Mouse (Mus musculus) brain, embryonic 14.5 days (tissue): ENCODE measurements around the gene Tbxas1. TPM values are rescaled to one million over a fixed set of nuclear protein-coding genes. Genes with fewer than 3 reads are reported as not detected.

Source experiments
- DNase-seq: peaks from one replicate; pipeline ENCODE4 v3.0.0-alpha.2; 2011; ENCODE audit warnings: low read depth
- CTCF ChIP-seq: fragments of 200-500 bp; IDR thresholded peaks from 2 replicates; pipeline ENCODE4 v1.5.1; 2012; ENCODE audit warnings: inconsistent platforms, mild to moderate bottlenecking, moderate library complexity, borderline replicate concordance; ENCODE audit not compliant: insufficient read depth, insufficient read length; ENCODE audit errors: extremely low read depth
- POLR2A ChIP-seq: fragments of 200-500 bp; IDR thresholded peaks from 2 replicates; pipeline ENCODE4 v1.6.1; 2012; ENCODE audit warnings: mild to moderate bottlenecking, inconsistent platforms, borderline replicate concordance; ENCODE audit not compliant: poor library complexity, insufficient read depth, insufficient read length, severe bottlenecking; ENCODE audit errors: extremely low read depth
- polyA plus RNA-seq: library from polyadenylated mRNA; depleted of rRNA; stranded (reverse); fragments of >200 nt; gene quantifications from 2 replicates; pipeline ENCODE4 v1.2.3, GENCODE M21; 2012

The Tbxas1 gene
- polyA plus RNA-seq, 1 experiment, result 0.93 TPM

DNA sequence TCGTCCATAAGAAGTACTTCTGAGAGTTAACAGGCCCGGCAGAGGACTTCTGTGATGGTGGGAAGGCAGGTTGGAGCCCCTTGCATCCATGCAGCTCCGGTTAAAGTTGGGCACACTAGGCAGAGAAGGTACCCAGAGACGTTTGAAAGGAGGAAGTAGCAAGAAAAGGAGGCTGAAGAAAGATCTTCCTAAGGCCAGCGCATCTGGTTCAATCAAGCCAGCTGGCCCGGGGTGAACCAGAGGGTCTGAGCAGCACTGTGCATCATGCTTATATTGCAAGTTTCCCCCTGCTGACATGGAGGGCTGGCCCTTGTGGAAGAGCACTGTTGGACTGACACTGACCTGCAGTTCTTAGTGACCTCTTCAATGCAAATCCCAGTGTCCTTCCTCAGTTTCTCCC lies 6.8 kb downstream of the Tbxas1 start:
- TF ChIP-seq CTCF, result no peak
- TF ChIP-seq POLR2A, result no peak
- DNase-seq, result no peak

GRCm38 (mm10) chr6:38882728-38883171 lies 7.5 kb downstream of the Tbxas1 start:
- TF ChIP-seq CTCF, result no peak
- TF ChIP-seq POLR2A, result no peak
- DNase-seq, result peak; percentile 30

- TF ChIP-seq CTCF (no peak), POLR2A (no peak)
- no peak for DNase-seq
Observed at GRCm38 (mm10) chr6:38884482-38884881, 9.3 kb downstream of the Tbxas1 start.

DNA sequence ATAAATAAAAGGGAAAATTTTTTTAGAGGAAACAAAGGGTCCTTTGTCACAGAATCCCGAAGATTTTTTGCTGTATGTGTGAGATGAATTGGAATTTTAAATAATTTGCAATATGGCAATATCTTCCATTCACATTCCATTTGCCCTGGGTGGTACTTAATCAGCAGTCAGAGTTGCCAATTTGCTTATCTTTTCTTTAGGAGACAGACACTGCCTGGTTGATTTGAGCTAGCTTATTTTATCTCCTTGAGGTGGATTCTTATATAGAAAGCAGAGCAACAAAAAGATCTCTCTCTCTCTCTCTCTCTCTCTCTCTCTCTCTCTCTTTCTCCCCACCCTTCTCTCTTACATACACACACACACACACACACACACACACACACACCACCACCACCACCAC lies 9.9 kb downstream of the Tbxas1 start:
- TF ChIP-seq CTCF (no peak), POLR2A (no peak)
- no peak for DNase-seq

- no peak for DNase-seq
- no peak for TF ChIP-seq POLR2A
- TF ChIP-seq CTCF, result no peak
Observed at GRCm38 (mm10) chr6:38887436-38887835, 12.2 kb downstream of the Tbxas1 start.

DNA sequence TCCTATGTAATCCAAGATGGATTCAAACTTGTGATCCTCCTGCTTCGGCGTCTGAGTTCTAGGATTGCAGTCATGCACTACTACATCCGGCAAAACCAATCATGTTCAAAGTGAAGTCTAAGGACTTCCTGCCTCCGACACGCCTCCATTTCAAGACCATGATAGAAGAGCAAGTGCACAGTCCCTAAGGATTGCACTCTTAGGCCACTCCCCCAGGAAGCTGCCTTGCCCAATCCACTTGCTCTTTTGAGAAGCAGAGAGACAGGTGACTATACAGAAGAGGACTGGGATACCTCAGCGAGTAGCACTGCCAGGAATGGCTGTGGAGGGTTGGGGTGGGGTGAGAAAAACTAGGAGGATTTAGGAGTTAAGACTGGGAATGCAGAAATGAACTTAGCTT lies 14.0 kb downstream of the Tbxas1 start:
- DNase-seq, result no peak
- TF ChIP-seq CTCF (no peak), POLR2A (no peak)

GRCm38 (mm10) chr6:38892017-38892416 lies 16.8 kb downstream of the Tbxas1 start:
- DNase-seq, result no peak

DNA sequence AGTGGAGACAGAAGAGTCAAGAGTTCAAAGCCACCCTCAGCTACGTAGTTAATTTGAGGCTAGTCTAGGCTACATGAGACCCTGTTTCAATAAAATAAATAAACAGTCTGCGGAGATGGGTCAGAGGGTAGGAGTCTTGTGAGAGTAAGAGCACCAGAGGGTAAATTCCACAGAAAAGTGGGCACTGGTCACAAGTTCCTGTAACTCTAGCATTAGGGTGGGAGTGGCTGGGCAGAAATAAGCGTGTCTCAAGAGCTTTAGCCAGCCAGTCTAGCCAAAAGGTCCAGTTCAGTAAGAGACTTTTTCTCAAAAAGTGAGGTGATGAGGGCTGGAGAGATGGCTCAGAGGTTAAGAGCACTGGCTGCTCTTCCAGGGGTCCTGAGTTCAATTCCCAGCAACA lies 18.4 kb downstream of the Tbxas1 start:
- TF ChIP-seq CTCF (no peak), POLR2A (no peak)
- DNase-seq, result no peak

More at GRCm38 (mm10) chr6:38892017-38892416, 16.8 kb downstream of the Tbxas1 start:
- no peak for TF ChIP-seq POLR2A

GRCm38 (mm10) chr6:38900073-38900472 lies 24.9 kb downstream of the Tbxas1 start:
- TF ChIP-seq POLR2A (no peak), CTCF (no peak)
- DNase-seq, result no peak

DNA sequence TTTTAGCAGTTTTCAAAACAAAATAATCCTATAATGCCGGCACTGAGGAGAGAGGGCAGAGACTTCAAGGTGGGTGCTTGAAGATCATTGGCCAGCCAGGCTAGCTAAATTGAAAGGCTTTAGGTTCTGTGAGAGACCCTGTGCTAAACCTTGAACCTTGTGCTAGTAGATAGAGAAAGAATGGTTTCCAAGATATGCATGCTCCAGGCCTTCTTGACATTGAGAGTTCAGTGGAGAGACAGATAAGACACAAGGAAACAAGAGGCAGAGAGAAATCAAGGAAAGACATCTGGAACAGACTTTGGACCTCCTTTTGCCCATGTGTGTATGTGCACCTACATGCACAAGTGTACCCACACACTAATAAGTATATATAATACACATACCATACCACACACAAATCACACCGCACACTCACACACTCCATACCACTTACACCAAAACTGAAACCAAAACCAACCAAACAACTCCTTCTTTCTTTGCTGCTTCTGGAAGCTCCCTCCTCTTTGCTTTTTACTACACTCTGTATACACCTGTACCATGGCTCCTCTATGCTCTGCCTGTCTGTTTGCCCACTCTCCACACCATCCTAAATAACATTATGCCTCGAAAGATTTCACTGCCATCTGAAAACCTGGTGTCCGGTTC lies 25.4 kb downstream of the Tbxas1 start:
- no peak for TF ChIP-seq CTCF
- no peak for TF ChIP-seq POLR2A
- no peak for DNase-seq

DNA sequence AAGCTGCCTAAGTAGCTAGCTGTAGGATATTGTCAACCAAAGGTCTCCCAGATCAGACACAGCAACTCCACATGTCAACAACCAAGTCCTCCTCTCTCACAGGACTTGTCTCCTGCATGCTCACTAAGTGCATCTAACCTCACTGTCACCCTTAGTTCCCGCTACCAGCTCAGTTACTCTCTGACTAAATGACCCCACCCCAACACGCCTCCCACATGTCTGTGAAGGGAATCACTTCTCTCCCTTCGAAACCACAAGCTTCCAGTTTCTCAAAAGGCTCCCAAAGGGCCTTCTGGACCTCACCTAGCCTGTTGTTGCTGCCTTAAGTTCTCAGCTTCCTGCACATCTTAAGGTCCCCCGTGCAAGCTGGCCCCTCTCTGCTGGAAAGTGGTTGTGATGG lies 25.9 kb downstream of the Tbxas1 start:
- TF ChIP-seq POLR2A (no peak), CTCF (no peak)
- no peak for DNase-seq

DNA sequence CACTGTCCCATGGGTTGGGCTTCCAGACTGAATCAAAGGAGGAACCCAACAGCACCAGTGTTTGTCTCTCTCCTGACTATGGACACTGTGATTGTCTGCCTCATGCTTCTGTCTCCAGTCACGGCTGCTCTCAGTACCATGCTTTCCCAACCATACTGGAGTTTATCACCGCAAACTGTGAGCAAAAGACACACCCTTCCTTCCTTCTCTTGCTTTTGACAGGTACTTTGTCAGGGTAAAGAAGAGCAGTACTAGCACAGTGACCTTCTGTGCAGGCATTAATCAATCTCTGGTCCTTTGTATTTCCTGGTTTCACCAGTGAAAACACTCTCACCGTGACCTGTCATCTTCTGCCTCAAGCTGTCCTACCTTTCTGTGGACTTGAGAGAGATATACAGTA lies 26.4 kb downstream of the Tbxas1 start:
- DNase-seq, result no peak
- no peak for TF ChIP-seq POLR2A
- no peak for TF ChIP-seq CTCF

- no peak for TF ChIP-seq POLR2A
- no peak for TF ChIP-seq CTCF
- DNase-seq, result no peak
Observed at GRCm38 (mm10) chr6:38902820-38903439, 27.7 kb downstream of the Tbxas1 start.
